Mouse (Mus musculus) liver, embryonic 14.5 days (tissue): ENCODE measurements around the gene Srcin1.

ENCODE experiments used
- CTCF ChIP-seq: IDR thresholded peaks from 2 replicates; pipeline ENCODE4 v1.5.1; 2016; ENCODE audit warnings: antibody characterized with exemption, low read depth, control low read depth
- EP300 ChIP-seq: IDR thresholded peaks from 2 replicates; pipeline ENCODE4 v1.6.1; 2016; ENCODE audit warnings: antibody characterized with exemption, low read depth

DNA sequence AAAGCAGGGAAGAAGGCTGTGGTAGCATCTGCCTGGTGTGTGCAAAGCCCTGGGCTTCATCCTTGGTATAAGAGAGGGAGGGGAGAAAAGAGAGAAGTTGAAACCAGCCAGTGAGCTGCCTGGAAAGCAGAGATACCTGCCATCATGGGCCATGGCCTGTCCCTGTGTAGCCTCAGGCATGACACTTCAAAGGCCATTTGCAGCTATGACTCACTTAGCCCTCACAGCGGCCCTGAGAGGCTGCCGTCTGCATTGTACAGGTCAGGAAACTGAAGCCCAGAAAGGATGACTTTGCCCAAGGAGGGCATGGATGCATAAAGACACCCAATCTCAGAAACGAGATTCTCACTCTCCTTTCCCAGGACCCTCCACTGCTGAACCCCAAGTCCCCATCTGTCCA lies 13.4 kb downstream of the Srcin1 start:
- TF ChIP-seq EP300 (no peak), CTCF (no peak)
